Mouse (Mus musculus) hematopoietic stem cell, adult 5-6 weeks (primary cell): Measurements from ENCODE around the gene Olfr773. TPM values are rescaled to one million over a fixed set of nuclear protein-coding genes. Genes with fewer than 3 reads are reported as not detected.
"Not testable (repeated sequence)": the region's sequence is repeated elsewhere in the genome, so short reads cannot be mapped to it uniquely, and the experiment has no call there.

Experiments used
- ATAC-seq, 2 experiments: fragments of 125-278 bp in 1 of 2; replicated peaks in 1 of 2; 2 replicates each; pipeline ENCODE4 v1.8.0; 2016 to 2017; ENCODE audit warnings: inconsistent platforms in 2 of 2, mild to moderate bottlenecking in 2 of 2, moderate number of reproducible peaks in 2 of 2, low read depth in 1 of 2, moderate TSS enrichment in 1 of 2; ENCODE audit not compliant: low FRiP score in 2 of 2, poor library complexity in 2 of 2, severe bottlenecking in 2 of 2, insufficient read depth in 1 of 2, low TSS enrichment in 1 of 2
- total RNA-seq: library from RNA; stranded (forward); fragments of 172-1452, 232-1000 nt; gene quantifications from 2 replicates; pipeline ENCODE4 v1.2.3, GENCODE M21; 2017

Olfr773 gene
- not detected in 2 replicates for total RNA-seq

GRCm38 (mm10) chr10:129187319-129187718 is at the start of gene Olfr773:
Gene Olfr773, minus strand, starts transcription at chr10:129187419.
- ATAC-seq = not testable (repeated sequence)

GRCm38 (mm10) chr10:129235904-129236303 is 48.7 kb upstream of the Olfr773 start, which contains the start of gene Olfr774:
Gene Olfr774, plus strand, starts transcription at chr10:129236204.
- ATAC-seq = no peak

- ATAC-seq = no peak
These were observed 43.5 kb upstream of the Olfr773 start for GRCm38 (mm10) chr10:129230737-129231136.

- not testable (repeated sequence) for ATAC-seq
These were observed 9.4 kb downstream of the Olfr773 start, which contains the start of gene Olfr772 for GRCm38 (mm10) chr10:129177821-129178220. Gene Olfr772, minus strand, starts transcription at chr10:129177921.

GRCm38 (mm10) chr10:129164651-129165050 is 22.6 kb downstream of the Olfr773 start, which contains the start of gene Olfr771:
Gene Olfr771, minus strand, starts transcription at chr10:129164751.
- no peak for ATAC-seq

GRCm38 (mm10) chr10:129138898-129139297 is 48.3 kb downstream of the Olfr773 start, which contains the start of gene Olfr770:
Gene Olfr770, minus strand, starts transcription at chr10:129138998.
- ATAC-seq = no peak

Other genes with a start within 250 kb of the Olfr773 start
- not detected in 2 replicates for gene Mettl7b, start 226.4 kb downstream of the Olfr773 start, total RNA-seq
- not detected in 2 replicates for gene Olfr9, start 198.0 kb downstream of the Olfr773 start, total RNA-seq
- not detected in 2 replicates for gene Olfr763, start 176.6 kb downstream of the Olfr773 start, total RNA-seq
- not detected in 2 replicates for gene Olfr764-ps1, start 147.5 kb downstream of the Olfr773 start, total RNA-seq
- not detected in 2 replicates for gene Olfr765, start 137.4 kb downstream of the Olfr773 start, total RNA-seq
- gene Olfr766-ps1, start 118.4 kb downstream of the Olfr773 start, total RNA-seq = not detected in 2 replicates
- gene Olfr767, start 104.5 kb downstream of the Olfr773 start, total RNA-seq = not detected in 2 replicates
- not detected in 2 replicates for gene Olfr768, start 88.0 kb downstream of the Olfr773 start, total RNA-seq
- gene Olfr769, start 69.6 kb downstream of the Olfr773 start, total RNA-seq = not detected in 2 replicates
- gene Olfr770, start 48.4 kb downstream of the Olfr773 start, total RNA-seq = not detected in 2 replicates
- not detected in 2 replicates for gene Olfr771, start 22.7 kb downstream of the Olfr773 start, total RNA-seq
- gene Olfr772, start 9.5 kb downstream of the Olfr773 start, total RNA-seq = not detected in 2 replicates
- gene Olfr774, start 48.8 kb upstream of the Olfr773 start, total RNA-seq = not detected in 2 replicates
- not detected in 2 replicates for gene Olfr775, start 61.0 kb upstream of the Olfr773 start, total RNA-seq
- not detected in 2 replicates for gene Olfr776, start 71.7 kb upstream of the Olfr773 start, total RNA-seq
- not detected in 2 replicates for gene Olfr777, start 84.1 kb upstream of the Olfr773 start, total RNA-seq
- not detected in 2 replicates for gene Olfr780, start 130.7 kb upstream of the Olfr773 start, total RNA-seq
- not detected in 2 replicates for gene Olfr781, start 141.4 kb upstream of the Olfr773 start, total RNA-seq
- not detected in 2 replicates for gene Olfr782, start 161.4 kb upstream of the Olfr773 start, total RNA-seq
- gene Olfr784, start 196.7 kb upstream of the Olfr773 start, total RNA-seq = not detected in 2 replicates
- gene Olfr785, start 218.0 kb upstream of the Olfr773 start, total RNA-seq = not detected in 2 replicates
- gene Olfr786, start 239.9 kb upstream of the Olfr773 start, total RNA-seq = not detected in 2 replicates